ENCODE assay signal across 15 mouse cellular contexts in genomic region chr16:19024010-19024532, GRCm38 (mm10).
DNase-seq lines count a peak whose midpoint lies in the region; TF ChIP-seq lines count a peak whose summit lies in the region.
"Had no signal": no experiment of that assay in that cellular context is flagged by ENCODE, and none has a peak within 500 bp of the region (broad histone marks: within the 10 kb centered on the region; RNA-seq: fewer than 3 reads in every experiment).

No protein-coding gene starts in this region.

- WGBS in spleen, adult 2 months: 94% methylated on average over 2 of the region's 2 CpGs
- 87% methylated on average over 2 of the region's 2 CpGs for WGBS in forebrain, embryonic 10.5 days

- H3K4me2 ChIP-seq in CH12.LX (ENCODE audit: insufficient read depth, low read depth, poor library complexity, severe bottlenecking): no peak overlapping the region

- H3K4me3 ChIP-seq in spleen, adult 2 months (ENCODE audit: extremely low read depth, insufficient read depth, insufficient read length): no peak overlapping the region
- H3K4me3 ChIP-seq in CH12.LX (replicated peaks in 1 of 3; ENCODE audit: low read depth in 2 of 3, low read length in 2 of 3, poor library complexity in 1 of 3): no peak overlapping the region
- H3K4me3 ChIP-seq in forebrain, embryonic 10.5 days: no peak overlapping the region

- H3K36me3 ChIP-seq in spleen, adult 2 months (ENCODE audit: control insufficient read depth, insufficient read depth, low read length): no peaks in the 10 kb centered on the region
- H3K36me3 ChIP-seq in CH12.LX (replicated peaks in 1 of 2; ENCODE audit: control insufficient read depth in 1 of 2, insufficient read depth in 1 of 2, low read length in 1 of 2): peaks cover 5 to 53% of the 10 kb centered on the region in 2 experiments
- no peaks in the 10 kb centered on the region for H3K36me3 ChIP-seq in forebrain, embryonic 10.5 days (replicated peaks)
- H3K36me3 ChIP-seq: G1E had no signal

- no peak; the same call in 1 of the 2 replicates for TF ChIP-seq RAD21 in CH12.LX (IDR thresholded peaks at IDR 0.05; ENCODE audit: low read depth, low read length)

- no peak for DNase-seq in spleen, adult 2 months (ENCODE audit: low read depth in 1 of 2, low spot score in 2 of 2)
- no peak for DNase-seq in spleen, adult 18-20 months
- DNase-seq in CH12.LX (ENCODE audit: extremely low read depth): peak; percentile 77
- no peak for DNase-seq in forebrain, embryonic 10.5 days (ENCODE audit: extremely low spot score, low spot score)
- DNase-seq: adrenal gland, adult 2 months; adrenal gland, adult 8-10 months; adrenal gland, postnatal 10 days; adrenal gland, postnatal 14 days; adrenal gland, postnatal 25 days; adrenal gland, postnatal 36 days; cerebellum, adult 11 months; cerebellum, adult 11-12 months; cerebellum, adult 18-20 months; cerebellum, adult 2 months had no signal

- in situ Hi-C loops in CH12.LX (cut with MboI; ENCODE audit: low pct_ligation_motif_present, low pct_unique_long_range_greater_than_20kb, low sequenced_read_pairs): no loop called here

- no peaks in the 10 kb centered on the region for H3K27me3 ChIP-seq in spleen, adult 2 months (ENCODE audit: control insufficient read depth, insufficient read depth, low read length)
- no peaks in the 10 kb centered on the region for H3K27me3 ChIP-seq in CH12.LX (replicated peaks)
- no peaks in the 10 kb centered on the region for H3K27me3 ChIP-seq in forebrain, embryonic 10.5 days (ENCODE audit: poor library complexity, severe bottlenecking)

- H3K9ac ChIP-seq in CH12.LX (ENCODE audit: insufficient read depth, low read depth): peak overlapping the region; percentile 50

- no peaks in the 10 kb centered on the region; the same call in 1 of the 2 replicates for H3K79me2 ChIP-seq in CH12.LX (replicated peaks; ENCODE audit: control insufficient read depth, extremely low read depth, insufficient read depth, poor library complexity, severe bottlenecking)

- peak overlapping the region; percentile 23; the same call in 1 of the 2 replicates for H3K27ac ChIP-seq in spleen, adult 2 months (ENCODE audit: insufficient read depth, low read length)
- H3K27ac ChIP-seq in CH12.LX (ENCODE audit: insufficient read depth, low read depth): peak overlapping the region; percentile 92
- H3K27ac ChIP-seq in forebrain, embryonic 10.5 days: no peak overlapping the region

- no peaks in the 10 kb centered on the region for H3K9me3 ChIP-seq in CH12.LX (replicated peaks; ENCODE audit: low read length)
- H3K9me3 ChIP-seq in forebrain, embryonic 10.5 days: no peaks in the 10 kb centered on the region
- H3K9me3 ChIP-seq: G1E had no signal

- peak; percentile 58 for TF ChIP-seq EP300 in CH12.LX (IDR thresholded peaks at IDR 0.05; ENCODE audit: low read length)

- dilution Hi-C loops in CH12.LX (cut with MboI; ENCODE audit: extremely low pct_ligation_motif_present, extremely low pct_unique_long_range_greater_than_20kb, low sequenced_read_pairs): no loop called here

- TF ChIP-seq POLR2A in spleen, adult 2 months (IDR thresholded peaks at IDR 0.05; ENCODE audit: low read depth, low read length): no peak
- peak; percentile 36; the same call in 1 of the 2 replicates for TF ChIP-seq POLR2A in CH12.LX (IDR thresholded peaks at IDR 0.05; ENCODE audit: low read depth, low read length)

- no peak for TF ChIP-seq CTCF in spleen, adult 2 months (IDR thresholded peaks at IDR 0.05; ENCODE audit: extremely low read depth, insufficient read depth, insufficient read length, insufficient replicate concordance)
- TF ChIP-seq CTCF in CH12.LX (conservative IDR thresholded peaks at IDR 0.05 in 1 of 2, IDR thresholded peaks at IDR 0.05 in 1 of 2; ENCODE audit: low read depth in 2 of 2, low read length in 2 of 2): no peak

- peaks cover 12% of the 10 kb centered on the region for H3K4me1 ChIP-seq in spleen, adult 2 months (ENCODE audit: control insufficient read depth, insufficient read depth, insufficient read length)
- peaks cover 25 to 78% of the 10 kb centered on the region in 2 experiments for H3K4me1 ChIP-seq in CH12.LX (ENCODE audit: control insufficient read depth in 1 of 2, insufficient read depth in 2 of 2)
- no peaks in the 10 kb centered on the region for H3K4me1 ChIP-seq in forebrain, embryonic 10.5 days

TF ChIP-seq in CH12.LX, 34 proteins besides CTCF, POLR2A, EP300 and RAD21:
- peak; percentile 64 for TF ChIP-seq TCF12 (IDR thresholded peaks at IDR 0.05; ENCODE audit: low read depth, low read length)
- TF ChIP-seq MAX (IDR thresholded peaks at IDR 0.05; ENCODE audit: low read length): 0 out of 2 replicates have a peak, but pooled peaks have one; percentile 45
- 0 out of 2 replicates have a peak, but pooled peaks have one; percentile 7 for TF ChIP-seq ZMIZ1 (IDR thresholded peaks at IDR 0.05; ENCODE audit: low read depth, low read length)
- no peak; the same call in 1 of the 2 replicates for TF ChIP-seq MEF2A (IDR thresholded peaks at IDR 0.05; ENCODE audit: borderline replicate concordance, low read depth, low read length)
- TF ChIP-seq BHLHE40 (IDR thresholded peaks at IDR 0.05; ENCODE audit: low read depth, low read length): no peak
- TF ChIP-seq MYC (IDR thresholded peaks at IDR 0.05; ENCODE audit: low read depth, low read length): peak; percentile 77; the same call in 1 of the 2 replicates
- peak; percentile 13; the same call in 1 of the 2 replicates for TF ChIP-seq KAT2A (IDR thresholded peaks at IDR 0.05; ENCODE audit: insufficient replicate concordance, low read length)
- no peak for TF ChIP-seq USF1 (IDR thresholded peaks at IDR 0.05; ENCODE audit: low read depth, low read length)
- no peak for TF ChIP-seq JUN (IDR thresholded peaks at IDR 0.05; ENCODE audit: insufficient read depth, low read depth, low read length)
- TF ChIP-seq ZC3H11A (IDR thresholded peaks at IDR 0.05; ENCODE audit: low read depth, low read length): no peak
- TF ChIP-seq ELF1 (IDR thresholded peaks at IDR 0.05; ENCODE audit: low read depth, low read length): peak; percentile 61
- TF ChIP-seq RCOR1 (conservative IDR thresholded peaks at IDR 0.05; ENCODE audit: low read depth, low read length): no peak
- TF ChIP-seq SIN3A (IDR thresholded peaks at IDR 0.05; ENCODE audit: low read length): no peak
- peak; percentile 85 for TF ChIP-seq IRF4 (IDR thresholded peaks at IDR 0.05; ENCODE audit: low read depth, low read length)
- TF ChIP-seq TBP (conservative IDR thresholded peaks at IDR 0.05; ENCODE audit: low read depth, low read length): 0 out of 2 replicates have a peak, but pooled peaks have one; percentile 44
- TF ChIP-seq ETS1 (conservative IDR thresholded peaks at IDR 0.05; ENCODE audit: low read depth, low read length): peak; percentile 8; the same call in 1 of the 2 replicates
- no peak for TF ChIP-seq SMC3 (IDR thresholded peaks at IDR 0.05; ENCODE audit: low read depth, low read length)
- no peak for TF ChIP-seq HCFC1 (IDR thresholded peaks at IDR 0.05; ENCODE audit: low read depth, low read length)
